Mouse (Mus musculus) thymus, adult 2 months (tissue): ENCODE results near the gene Cacna2d2. TPM values are rescaled to one million over a fixed set of nuclear protein-coding genes. Genes with fewer than 3 reads are reported as not detected.

Experiments
- DNase-seq: peaks from one replicate; pipeline ENCODE4 v3.0.0; 2021
- H3K27ac ChIP-seq: fragments of 200-500 bp; 2 replicates; pipeline ENCODE4 v1.5.1; 2012; ENCODE audit warnings: low read length, control low read depth; ENCODE audit not compliant: control insufficient read depth, insufficient read depth
- H3K27me3 ChIP-seq: fragments of 200-500 bp; 2 replicates; pipeline ENCODE4 v1.6.1; 2012; ENCODE audit warnings: mild to moderate bottlenecking, low read length, moderate library complexity, mixed read lengths; ENCODE audit not compliant: control insufficient read depth, insufficient read depth
- H3K36me3 ChIP-seq: fragments of 200-500 bp; 2 replicates; pipeline ENCODE4 v1.6.1; 2012; ENCODE audit warnings: mild to moderate bottlenecking, low read length, moderate library complexity; ENCODE audit not compliant: control insufficient read depth, insufficient read depth
- H3K4me1 ChIP-seq: fragments of 200-500 bp; replicated peaks from 2 replicates; pipeline ENCODE4 v1.6.1; 2012; ENCODE audit warnings: low read length; ENCODE audit not compliant: control insufficient read depth, insufficient read depth
- H3K4me3 ChIP-seq: fragments of 200-500 bp; 2 replicates; pipeline ENCODE4 v1.5.1; 2012; ENCODE audit warnings: mild to moderate bottlenecking, low read length, control low read depth, moderate library complexity; ENCODE audit not compliant: control insufficient read depth, insufficient read depth
- CTCF ChIP-seq: fragments of 200-500 bp; IDR thresholded peaks from 2 replicates; pipeline ENCODE4 v1.5.1; 2012; ENCODE audit warnings: mild to moderate bottlenecking, control low read depth, low read length, moderate library complexity, borderline replicate concordance; ENCODE audit not compliant: control insufficient read depth, poor library complexity, insufficient read depth; ENCODE audit errors: extremely low read depth
- POLR2A ChIP-seq: fragments of 200-500 bp; IDR thresholded peaks from 2 replicates; pipeline ENCODE4 v1.6.1; 2012; ENCODE audit warnings: mild to moderate bottlenecking, low read length, control low read depth, moderate library complexity; ENCODE audit not compliant: control insufficient read depth, poor library complexity, insufficient read depth; ENCODE audit errors: extremely low read depth
- WGBS: fragments of 180-500 bp; shearing (Covaris S2); methylation state at CpG from one replicate; pipeline ENCODE4 v1.1.7; 2018; 5-methylcytosine and 5-hydroxymethylcytosine counted together
- polyA plus RNA-seq: library from polyadenylated mRNA; depleted of rRNA; stranded (reverse); fragments of >200 nt; gene quantifications from 2 replicates; pipeline ENCODE4 v1.2.3, GENCODE M21; 2012

Gene Cacna2d2
- polyA plus RNA-seq, 1 experiment, result 8.9 TPM

DNA sequence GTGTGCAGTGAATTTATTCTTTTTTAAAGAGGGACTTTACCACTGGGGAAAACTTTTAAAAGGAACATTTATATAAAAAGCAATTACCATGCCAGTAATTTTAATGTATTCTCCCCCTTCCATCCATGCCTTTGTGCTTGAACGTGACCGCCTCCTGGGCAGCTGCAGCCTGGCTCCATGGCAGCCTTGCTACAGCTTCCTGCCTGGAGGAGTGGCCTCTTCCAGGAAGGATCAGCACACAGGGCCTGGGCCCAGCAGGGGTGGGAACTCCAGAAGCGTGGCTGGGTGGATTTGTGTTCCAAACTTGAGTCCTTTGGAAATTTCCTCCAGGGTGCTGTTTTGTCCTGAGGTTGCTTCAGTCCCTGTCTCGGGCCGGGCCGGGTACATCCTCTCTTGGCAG is 35.9 kb downstream of the Cacna2d2 start:
- H3K36me3 ChIP-seq, result no peaks in the 10 kb centered on the region
- 53% methylated on average over 6 of the region's 6 CpGs for whole genome bisulfite sequencing
- TF ChIP-seq POLR2A (no peak), CTCF (no peak)
- H3K27me3 ChIP-seq, result no peaks in the 10 kb centered on the region
- DNase-seq, result no peak
- no peak overlapping the region for H3K27ac ChIP-seq
- no peaks in the 10 kb centered on the region for H3K4me1 ChIP-seq
- no peak overlapping the region for H3K4me3 ChIP-seq

DNA sequence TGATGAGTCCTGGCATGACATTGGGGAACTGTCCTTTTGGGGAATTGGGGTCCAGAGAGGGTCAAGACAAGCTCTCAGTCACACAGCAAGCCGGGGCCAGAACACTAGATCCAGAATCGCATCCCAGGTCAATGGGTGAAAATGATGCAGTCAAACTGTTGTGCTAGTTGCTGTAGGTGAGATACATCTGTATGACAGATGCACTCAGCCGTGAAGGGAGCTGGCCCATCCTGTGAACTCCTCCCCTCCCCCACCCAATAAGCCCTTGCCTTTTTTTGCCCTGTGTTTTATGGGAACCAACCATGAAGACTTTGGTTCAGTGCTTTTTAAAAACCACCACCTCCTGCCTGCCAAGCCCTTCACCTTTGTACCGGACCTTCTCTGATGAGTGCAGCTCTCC is 43.5 kb downstream of the Cacna2d2 start:
- TF ChIP-seq POLR2A (no peak), CTCF (no peak)
- H3K4me1 ChIP-seq, result no peaks in the 10 kb centered on the region
- H3K36me3 ChIP-seq, result no peaks in the 10 kb centered on the region
- no peak overlapping the region for H3K4me3 ChIP-seq
- H3K27me3 ChIP-seq, result no peaks in the 10 kb centered on the region
- WGBS, result 87% methylated on average over 4 of the region's 4 CpGs
- no peak overlapping the region for H3K27ac ChIP-seq
- no peak for DNase-seq

DNA sequence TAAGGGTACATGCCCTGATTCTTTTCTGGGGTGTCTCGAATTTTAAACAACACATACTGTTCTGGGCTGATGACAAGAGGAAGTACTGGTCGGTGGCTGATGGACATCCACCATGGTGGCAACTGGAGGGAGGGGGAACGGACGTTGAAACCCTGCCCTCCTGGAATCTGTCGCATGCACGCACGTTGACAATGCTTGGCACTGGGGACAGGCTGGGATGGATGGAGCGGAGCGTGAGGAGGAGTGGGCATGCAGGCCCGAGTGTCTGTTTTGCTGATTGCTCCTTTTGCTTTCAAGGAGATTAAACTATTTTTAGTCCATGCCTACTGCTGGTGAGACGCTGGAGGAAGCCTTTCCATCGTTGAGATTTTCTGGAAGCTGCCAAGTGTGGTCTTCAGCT is 43.9 kb downstream of the Cacna2d2 start:
- no peaks in the 10 kb centered on the region for H3K36me3 ChIP-seq
- no peak for TF ChIP-seq POLR2A
- no peak for TF ChIP-seq CTCF
- no peaks in the 10 kb centered on the region for H3K4me1 ChIP-seq
- H3K27me3 ChIP-seq, result no peaks in the 10 kb centered on the region
- WGBS, result 68% methylated on average over 12 of the region's 12 CpGs
- H3K4me3 ChIP-seq, result no peak overlapping the region
- DNase-seq, result no peak
- no peak overlapping the region for H3K27ac ChIP-seq

DNA sequence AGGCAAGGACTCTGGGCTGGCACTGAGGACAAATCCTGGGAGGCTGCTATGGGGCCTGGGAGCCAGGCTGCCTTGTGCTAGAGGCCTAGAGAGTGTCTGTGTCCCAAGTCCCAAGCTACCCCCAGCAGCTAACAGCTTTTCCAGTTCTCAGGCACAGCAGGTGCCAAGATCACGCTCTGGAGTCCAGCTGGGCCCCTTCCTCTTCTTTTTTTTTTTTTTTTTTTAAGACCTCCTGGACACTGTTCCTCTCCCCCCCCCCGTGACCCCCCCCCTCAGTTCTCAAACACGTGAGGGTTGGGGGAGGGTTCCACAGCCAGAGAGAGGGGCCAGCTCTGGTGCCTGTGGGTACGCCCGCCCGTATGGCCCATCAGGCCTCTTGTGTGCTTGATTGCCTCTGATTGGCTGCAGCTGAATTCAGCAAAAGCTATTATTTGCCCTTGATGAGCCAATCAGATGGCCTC is 45.6 kb downstream of the Cacna2d2 start:
- H3K4me3 ChIP-seq, result no peak overlapping the region
- no peaks in the 10 kb centered on the region for H3K4me1 ChIP-seq
- TF ChIP-seq POLR2A, result no peak
- TF ChIP-seq CTCF, result no peak
- DNase-seq, result no peak
- no peaks in the 10 kb centered on the region for H3K27me3 ChIP-seq
- WGBS, result 58% methylated on average over 6 of the region's 6 CpGs
- no peaks in the 10 kb centered on the region for H3K36me3 ChIP-seq
- H3K27ac ChIP-seq, result no peak overlapping the region

DNA sequence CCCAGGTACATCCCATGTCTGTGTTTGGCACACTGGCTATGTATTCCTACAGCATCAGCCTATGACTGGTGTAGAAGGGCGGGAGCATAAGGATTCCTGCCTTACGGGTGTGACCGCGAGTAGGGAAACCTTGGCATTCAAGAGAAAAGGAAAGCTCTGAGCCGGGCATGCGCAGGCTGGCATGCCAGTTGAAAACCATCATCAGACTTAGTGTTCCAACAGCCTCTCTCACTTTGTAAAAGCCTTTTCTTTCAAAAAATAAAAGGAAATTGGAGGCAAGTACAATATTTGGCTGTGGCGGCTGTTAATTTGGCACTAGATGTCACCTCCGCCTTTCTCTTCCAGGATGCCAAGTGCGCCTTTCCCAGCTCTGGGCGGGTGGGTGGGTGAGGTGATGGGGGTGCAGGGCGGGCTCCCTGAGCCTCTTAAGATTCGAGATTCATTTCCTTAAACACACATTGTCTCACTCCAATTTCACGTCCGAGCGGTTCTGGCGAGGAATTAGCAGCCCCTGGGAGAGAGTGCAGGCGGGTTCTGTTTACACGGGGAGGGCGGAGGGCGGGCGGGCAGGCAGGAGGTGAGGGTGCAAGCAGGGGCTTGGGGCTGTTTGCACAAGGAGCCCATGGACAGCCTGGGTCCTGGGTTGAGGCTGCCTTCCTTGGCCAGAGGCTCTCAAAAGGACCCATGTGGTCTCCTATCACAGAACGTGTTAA is 49.5 kb downstream of the Cacna2d2 start:
- no peak overlapping the region for H3K4me3 ChIP-seq
- TF ChIP-seq CTCF, result no peak
- TF ChIP-seq POLR2A, result no peak
- H3K36me3 ChIP-seq, result no peaks in the 10 kb centered on the region
- no peaks in the 10 kb centered on the region for H3K4me1 ChIP-seq
- H3K27me3 ChIP-seq, result no peaks in the 10 kb centered on the region
- 75% methylated on average over 22 of the region's 22 CpGs for WGBS
- no peak for DNase-seq
- H3K27ac ChIP-seq, result no peak overlapping the region

DNA sequence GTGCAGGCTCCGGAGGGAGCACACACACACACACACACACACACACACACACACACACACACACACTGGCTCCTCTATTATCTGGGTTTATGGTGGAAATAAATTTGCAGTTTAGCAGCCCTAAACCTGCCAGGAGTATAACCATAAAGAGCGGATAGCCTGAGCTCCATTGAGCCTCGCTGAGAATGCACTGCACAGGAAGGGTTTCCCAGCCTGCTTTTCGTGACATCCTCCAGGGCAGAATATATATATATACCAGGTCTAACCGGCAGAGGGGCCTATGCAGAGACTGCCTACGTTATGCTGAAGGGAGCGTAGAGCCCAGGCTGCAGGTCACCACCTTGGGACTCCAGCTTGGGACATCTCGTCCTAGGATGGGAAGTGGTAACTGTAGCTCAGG is 52.0 kb downstream of the Cacna2d2 start:
- 68% methylated on average over 8 of the region's 8 CpGs for WGBS
- Histone ChIP-seq H3K4me3 (no peak overlapping the region), H3K27ac (no peak overlapping the region), H3K36me3 (no peaks in the 10 kb centered on the region), H3K4me1 (no peaks in the 10 kb centered on the region), H3K27me3 (no peaks in the 10 kb centered on the region)
- no peak for DNase-seq
- no peak for TF ChIP-seq CTCF
- no peak for TF ChIP-seq POLR2A
